Mouse (Mus musculus): ENCODE measurements at regions not wholly inside any gene's neighbourhood (a gene's known extent, or its start where the extent isn't known, plus 50 kb on each side); places are given as distances from the start of the nearest gene placed in this dataset.

GRCm38 (mm10) chr11:71625501-71626191 is 124.1 kb upstream of the Wscd1 start:
- Histone ChIP-seq H3K4me1 (ENCODE audit: control insufficient read depth, insufficient read depth, low read length) (no peaks in the 10 kb centered on the region), H3K27me3 (ENCODE audit: control insufficient read depth, insufficient read depth, low read length) (no peaks in the 10 kb centered on the region), H3K27ac (ENCODE audit: low read length) (no peak overlapping the region), H3K9ac (replicated peaks; ENCODE audit: low read depth, low read length) (no peak overlapping the region), H3K4me3 (ENCODE audit: low read depth, low read length) (no peak overlapping the region), H3K9me3 (ENCODE audit: control insufficient read depth, low read depth, low read length) (no peaks in the 10 kb centered on the region), H3K4me2 (replicated peaks; ENCODE audit: low read depth, low read length) (no peak overlapping the region), H3K36me3 (ENCODE audit: control insufficient read depth, insufficient read depth, low read length) (no peaks in the 10 kb centered on the region)
- no peak for ATAC-seq (ENCODE audit: insufficient number of reproducible peaks, insufficient read depth, low FRiP score, low read depth)
- 71% methylated on average over 5 of the region's 5 CpGs for WGBS

- Histone ChIP-seq H3K4me3 (ENCODE audit: low read depth, low read length) (no peak overlapping the region), H3K4me2 (replicated peaks; ENCODE audit: low read depth, low read length) (no peak overlapping the region), H3K9me3 (ENCODE audit: control insufficient read depth, low read depth, low read length) (no peaks in the 10 kb centered on the region), H3K4me1 (ENCODE audit: control insufficient read depth, insufficient read depth, low read length) (no peaks in the 10 kb centered on the region), H3K36me3 (ENCODE audit: control insufficient read depth, insufficient read depth, low read length) (no peaks in the 10 kb centered on the region), H3K27ac (ENCODE audit: low read length) (no peak overlapping the region), H3K27me3 (ENCODE audit: control insufficient read depth, insufficient read depth, low read length) (no peaks in the 10 kb centered on the region), H3K9ac (replicated peaks; ENCODE audit: low read depth, low read length) (no peak overlapping the region)
- no peak for ATAC-seq (ENCODE audit: insufficient number of reproducible peaks, insufficient read depth, low FRiP score, low read depth)
- WGBS = 67% methylated on average over 1 of the region's 1 CpGs
Observed at GRCm38 (mm10) chr11:71636111-71636510, 113.6 kb upstream of the Wscd1 start.

GRCm38 (mm10) chr11:71636785-71637184 is 112.9 kb upstream of the Wscd1 start:
- no peaks in the 10 kb centered on the region for H3K36me3 ChIP-seq (ENCODE audit: control insufficient read depth, insufficient read depth, low read length)

GRCm38 (mm10) chr11:71642886-71643285 is 106.8 kb upstream of the Wscd1 start:
- H3K27ac ChIP-seq (ENCODE audit: low read length) = no peak overlapping the region
- H3K36me3 ChIP-seq (ENCODE audit: control insufficient read depth, insufficient read depth, low read length) = no peaks in the 10 kb centered on the region
- 77% methylated on average over 5 of the region's 5 CpGs for WGBS
- no peak overlapping the region for H3K4me3 ChIP-seq (ENCODE audit: low read depth, low read length)
- no peaks in the 10 kb centered on the region for H3K27me3 ChIP-seq (ENCODE audit: control insufficient read depth, insufficient read depth, low read length)
- no peaks in the 10 kb centered on the region for H3K4me1 ChIP-seq (ENCODE audit: control insufficient read depth, insufficient read depth, low read length)
- H3K9me3 ChIP-seq (ENCODE audit: control insufficient read depth, low read depth, low read length) = no peaks in the 10 kb centered on the region
- no peak overlapping the region for H3K9ac ChIP-seq (replicated peaks; ENCODE audit: low read depth, low read length)
- H3K4me2 ChIP-seq (replicated peaks; ENCODE audit: low read depth, low read length) = no peak overlapping the region
- ATAC-seq (ENCODE audit: insufficient number of reproducible peaks, insufficient read depth, low FRiP score, low read depth) = no peak

More at GRCm38 (mm10) chr11:71636785-71637184, 112.9 kb upstream of the Wscd1 start:
- Histone ChIP-seq H3K9ac (replicated peaks; ENCODE audit: low read depth, low read length) (no peak overlapping the region), H3K4me2 (replicated peaks; ENCODE audit: low read depth, low read length) (no peak overlapping the region), H3K27me3 (ENCODE audit: control insufficient read depth, insufficient read depth, low read length) (no peaks in the 10 kb centered on the region), H3K4me1 (ENCODE audit: control insufficient read depth, insufficient read depth, low read length) (no peaks in the 10 kb centered on the region), H3K27ac (ENCODE audit: low read length) (no peak overlapping the region), H3K9me3 (ENCODE audit: control insufficient read depth, low read depth, low read length) (no peaks in the 10 kb centered on the region), H3K4me3 (ENCODE audit: low read depth, low read length) (no peak overlapping the region)
- WGBS = 10% methylated on average over 5 of the region's 5 CpGs
- no peak for ATAC-seq (ENCODE audit: insufficient number of reproducible peaks, insufficient read depth, low FRiP score, low read depth)

GRCm38 (mm10) chr11:71651756-71652380 is 97.9 kb upstream of the Wscd1 start:
- H3K27ac ChIP-seq (ENCODE audit: low read length) = no peak overlapping the region
- no peak overlapping the region for H3K4me3 ChIP-seq (ENCODE audit: low read depth, low read length)
- 87% methylated on average over 5 of the region's 5 CpGs for WGBS
- H3K9ac ChIP-seq (replicated peaks; ENCODE audit: low read depth, low read length) = no peak overlapping the region
- no peak overlapping the region for H3K4me2 ChIP-seq (replicated peaks; ENCODE audit: low read depth, low read length)
- ATAC-seq (ENCODE audit: insufficient number of reproducible peaks, insufficient read depth, low FRiP score, low read depth) = no peak
- no peaks in the 10 kb centered on the region for H3K9me3 ChIP-seq (ENCODE audit: control insufficient read depth, low read depth, low read length)
- H3K27me3 ChIP-seq (ENCODE audit: control insufficient read depth, insufficient read depth, low read length) = no peaks in the 10 kb centered on the region
- no peaks in the 10 kb centered on the region for H3K36me3 ChIP-seq (ENCODE audit: control insufficient read depth, insufficient read depth, low read length)
- H3K4me1 ChIP-seq (ENCODE audit: control insufficient read depth, insufficient read depth, low read length) = no peaks in the 10 kb centered on the region

- Histone ChIP-seq H3K27me3 (ENCODE audit: control insufficient read depth, insufficient read depth, low read length) (no peaks in the 10 kb centered on the region), H3K4me2 (replicated peaks; ENCODE audit: low read depth, low read length) (no peak overlapping the region), H3K4me3 (ENCODE audit: low read depth, low read length) (no peak overlapping the region), H3K27ac (ENCODE audit: low read length) (no peak overlapping the region), H3K4me1 (ENCODE audit: control insufficient read depth, insufficient read depth, low read length) (no peaks in the 10 kb centered on the region), H3K9me3 (ENCODE audit: control insufficient read depth, low read depth, low read length) (no peaks in the 10 kb centered on the region), H3K9ac (replicated peaks; ENCODE audit: low read depth, low read length) (no peak overlapping the region), H3K36me3 (ENCODE audit: control insufficient read depth, insufficient read depth, low read length) (no peaks in the 10 kb centered on the region)
- no peak for ATAC-seq (ENCODE audit: insufficient number of reproducible peaks, insufficient read depth, low FRiP score, low read depth)
- WGBS = 78% methylated on average over 5 of the region's 5 CpGs
Observed at GRCm38 (mm10) chr11:71652381-71652775, 97.3 kb upstream of the Wscd1 start.

- no peaks in the 10 kb centered on the region for H3K27me3 ChIP-seq (ENCODE audit: control insufficient read depth, insufficient read depth, low read length)
- WGBS = 75% methylated on average over 2 of the region's 2 CpGs
Observed at GRCm38 (mm10) chr11:71658346-71658745, 91.4 kb upstream of the Wscd1 start.

GRCm38 (mm10) chr11:71670111-71671050 is 79.3 kb upstream of the Wscd1 start:
- WGBS = 63% methylated on average over 19 of the region's 19 CpGs
- no peaks in the 10 kb centered on the region for H3K9me3 ChIP-seq (ENCODE audit: control insufficient read depth, low read depth, low read length)
- no peak overlapping the region for H3K4me3 ChIP-seq (ENCODE audit: low read depth, low read length)
- H3K36me3 ChIP-seq (ENCODE audit: control insufficient read depth, insufficient read depth, low read length) = no peaks in the 10 kb centered on the region
- no peak overlapping the region for H3K9ac ChIP-seq (replicated peaks; ENCODE audit: low read depth, low read length)
- H3K27me3 ChIP-seq (ENCODE audit: control insufficient read depth, insufficient read depth, low read length) = no peaks in the 10 kb centered on the region
- H3K4me2 ChIP-seq (replicated peaks; ENCODE audit: low read depth, low read length) = no peak overlapping the region
- H3K27ac ChIP-seq (ENCODE audit: low read length) = no peak overlapping the region
- no peak for ATAC-seq (ENCODE audit: insufficient number of reproducible peaks, insufficient read depth, low FRiP score, low read depth)
- H3K4me1 ChIP-seq (ENCODE audit: control insufficient read depth, insufficient read depth, low read length) = no peaks in the 10 kb centered on the region

More at GRCm38 (mm10) chr11:71658346-71658745, 91.4 kb upstream of the Wscd1 start:
- Histone ChIP-seq H3K9me3 (ENCODE audit: control insufficient read depth, low read depth, low read length) (no peaks in the 10 kb centered on the region), H3K36me3 (ENCODE audit: control insufficient read depth, insufficient read depth, low read length) (no peaks in the 10 kb centered on the region), H3K4me3 (ENCODE audit: low read depth, low read length) (no peak overlapping the region), H3K9ac (replicated peaks; ENCODE audit: low read depth, low read length) (no peak overlapping the region), H3K4me1 (ENCODE audit: control insufficient read depth, insufficient read depth, low read length) (no peaks in the 10 kb centered on the region), H3K4me2 (replicated peaks; ENCODE audit: low read depth, low read length) (no peak overlapping the region), H3K27ac (ENCODE audit: low read length) (no peak overlapping the region)
- no peak for ATAC-seq (ENCODE audit: insufficient number of reproducible peaks, insufficient read depth, low FRiP score, low read depth)
